Mouse (Mus musculus) thymus, postnatal 10 days (tissue): ENCODE data around the gene Ern1.

ENCODE experiments used
- DNase-seq, 2 experiments: peaks; one replicate each; pipeline ENCODE4 v3.0.0; 2021; ENCODE audit warnings: low spot score in 2 of 2

Ern1 gene

GRCm38 (mm10) chr11:106344910-106345309, 142.7 kb downstream of the Ern1 start:
- no peak for DNase-seq
